Mouse (Mus musculus) limb, embryonic 10.5 days (tissue): ENCODE data around the gene Pde8b. TPM values are rescaled to one million over a fixed set of nuclear protein-coding genes. Genes with fewer than 3 reads are reported as not detected.
A peak's percentile ranks its signal among the peaks of the same experiment; 100 is the strongest.

Experiments used
- DNase-seq: peaks from one replicate; pipeline ENCODE4 v3.0.0-alpha.2; 2017; ENCODE audit warnings: low spot score
- H3K27ac ChIP-seq: fragments of 300-500 bp; sonication (generic); 2 replicates; pipeline ENCODE4 v1.5.1; 2016; ENCODE audit warnings: mild to moderate bottlenecking
- H3K27me3 ChIP-seq: fragments of 300-500 bp; sonication (generic); 2 replicates; pipeline ENCODE4 v1.6.1; 2016; ENCODE audit warnings: low read depth, mild to moderate bottlenecking; ENCODE audit not compliant: poor library complexity, severe bottlenecking
- H3K36me3 ChIP-seq: fragments of 300-500 bp; sonication (generic); 2 replicates; pipeline ENCODE4 v1.6.1; 2016; ENCODE audit warnings: mild to moderate bottlenecking, moderate library complexity
- H3K4me1 ChIP-seq: fragments of 300-500 bp; sonication (generic); 2 replicates; pipeline ENCODE4 v1.6.1; 2016
- H3K4me3 ChIP-seq: fragments of 300-500 bp; sonication (generic); 2 replicates; pipeline ENCODE4 v1.5.1; 2016; ENCODE audit warnings: mild to moderate bottlenecking, moderate library complexity
- H3K9me3 ChIP-seq: fragments of 300-500 bp; sonication (generic); replicated peaks from 2 replicates; pipeline ENCODE4 v1.6.1; 2016; ENCODE audit warnings: mild to moderate bottlenecking
- WGBS: fragments of 180-500 bp; shearing (Covaris S2); methylation state at CpG from one replicate; pipeline ENCODE4 v1.1.7; 2016; 5-methylcytosine and 5-hydroxymethylcytosine counted together
- polyA plus RNA-seq: library from polyadenylated mRNA; unstranded; fragments of >200 nt; fragmentation: Nextera tagmentation; extraction: Ambion mirVana; gene quantifications from 2 replicates; pipeline ENCODE4 v1.2.1, GENCODE M21; 2016

Pde8b gene
- polyA plus RNA-seq, 1 experiment from 2014 or later = 0.79 TPM

GRCm38 (mm10) chr13:95050398-95050797, 199.7 kb downstream of the Pde8b start:
- Histone ChIP-seq H3K4me3 (no peak overlapping the region), H3K27ac (no peak overlapping the region), H3K27me3 (no peaks in the 10 kb centered on the region), H3K4me1 (peaks cover 11% of the 10 kb centered on the region), H3K36me3 (no peaks in the 10 kb centered on the region), H3K9me3 (no peaks in the 10 kb centered on the region)
- no peak for DNase-seq
- 90% methylated on average over 4 of the region's 4 CpGs for WGBS

GRCm38 (mm10) chr13:95044108-95044507, 206.0 kb downstream of the Pde8b start:
- Histone ChIP-seq H3K4me3 (no peak overlapping the region), H3K4me1 (peaks cover 6% of the 10 kb centered on the region; the same call in 1 of the 2 replicates), H3K27me3 (no peaks in the 10 kb centered on the region), H3K27ac (no peak overlapping the region), H3K9me3 (no peaks in the 10 kb centered on the region), H3K36me3 (no peaks in the 10 kb centered on the region)
- DNase-seq = no peak
- 48% methylated on average over 1 of the region's 1 CpGs for WGBS

GRCm38 (mm10) chr13:95040140-95040738, 209.9 kb downstream of the Pde8b start:
- Histone ChIP-seq H3K36me3 (no peaks in the 10 kb centered on the region), H3K27ac (no peak overlapping the region), H3K9me3 (no peaks in the 10 kb centered on the region), H3K4me3 (no peak overlapping the region), H3K27me3 (no peaks in the 10 kb centered on the region), H3K4me1 (no peaks in the 10 kb centered on the region)
- no peak for DNase-seq
- 87% methylated on average over 9 of the region's 9 CpGs for WGBS

GRCm38 (mm10) chr13:95038200-95038599, 211.9 kb downstream of the Pde8b start:
- no peak for DNase-seq
- Histone ChIP-seq H3K27ac (no peak overlapping the region), H3K9me3 (no peaks in the 10 kb centered on the region), H3K4me1 (no peaks in the 10 kb centered on the region), H3K4me3 (no peak overlapping the region), H3K36me3 (no peaks in the 10 kb centered on the region), H3K27me3 (no peaks in the 10 kb centered on the region)
- WGBS = 86% methylated on average over 4 of the region's 4 CpGs

- H3K4me3 ChIP-seq = no peak overlapping the region
- H3K27me3 ChIP-seq = no peaks in the 10 kb centered on the region
- no peak overlapping the region for H3K27ac ChIP-seq
- no peaks in the 10 kb centered on the region for H3K36me3 ChIP-seq
- peaks cover 3% of the 10 kb centered on the region; the same call in 1 of the 2 replicates for H3K4me1 ChIP-seq
- WGBS = 90% methylated on average over 2 of the region's 2 CpGs
- no peak for DNase-seq
- no peaks in the 10 kb centered on the region for H3K9me3 ChIP-seq
These were observed 215.4 kb downstream of the Pde8b start for GRCm38 (mm10) chr13:95034715-95035114.

GRCm38 (mm10) chr13:95034094-95034493, 216.0 kb downstream of the Pde8b start:
- Histone ChIP-seq H3K27me3 (no peaks in the 10 kb centered on the region), H3K36me3 (no peaks in the 10 kb centered on the region), H3K27ac (no peak overlapping the region), H3K9me3 (no peaks in the 10 kb centered on the region), H3K4me1 (peaks cover 3% of the 10 kb centered on the region; the same call in 1 of the 2 replicates), H3K4me3 (no peak overlapping the region)
- WGBS = 81% methylated on average over 9 of the region's 9 CpGs
- DNase-seq = no peak

- 86% methylated on average over 6 of the region's 6 CpGs for WGBS
- no peaks in the 10 kb centered on the region for H3K9me3 ChIP-seq
These were observed 217.2 kb downstream of the Pde8b start for GRCm38 (mm10) chr13:95032973-95033372.

GRCm38 (mm10) chr13:95032127-95032831, 217.9 kb downstream of the Pde8b start:
- no peak for DNase-seq
- H3K27ac ChIP-seq = no peak overlapping the region
- no peaks in the 10 kb centered on the region for H3K27me3 ChIP-seq
- WGBS = 73% methylated on average over 17 of the region's 17 CpGs
- H3K4me1 ChIP-seq = peaks cover 3% of the 10 kb centered on the region; the same call in 1 of the 2 replicates
- H3K9me3 ChIP-seq = no peaks in the 10 kb centered on the region
- H3K36me3 ChIP-seq = peaks cover 4% of the 10 kb centered on the region; the same call in 1 of the 2 replicates
- no peak overlapping the region for H3K4me3 ChIP-seq

More at GRCm38 (mm10) chr13:95032973-95033372, 217.2 kb downstream of the Pde8b start:
- Histone ChIP-seq H3K36me3 (peaks cover 4% of the 10 kb centered on the region; the same call in 1 of the 2 replicates), H3K4me1 (peaks cover 3% of the 10 kb centered on the region; the same call in 1 of the 2 replicates), H3K4me3 (no peak overlapping the region), H3K27ac (no peak overlapping the region), H3K27me3 (no peaks in the 10 kb centered on the region)
- no peak for DNase-seq

- Histone ChIP-seq H3K9me3 (no peaks in the 10 kb centered on the region), H3K27ac (no peak overlapping the region), H3K4me1 (peaks cover 3% of the 10 kb centered on the region; the same call in 1 of the 2 replicates), H3K36me3 (peaks cover 4% of the 10 kb centered on the region; the same call in 1 of the 2 replicates), H3K27me3 (no peaks in the 10 kb centered on the region), H3K4me3 (no peak overlapping the region)
- no peak for DNase-seq
- WGBS = 91% methylated on average over 6 of the region's 6 CpGs
These were observed 219.3 kb downstream of the Pde8b start for GRCm38 (mm10) chr13:95030828-95031227.

- no peak for DNase-seq
- peaks cover 3% of the 10 kb centered on the region for H3K4me1 ChIP-seq
- no peaks in the 10 kb centered on the region for H3K9me3 ChIP-seq
- no peaks in the 10 kb centered on the region for H3K36me3 ChIP-seq
- 80% methylated on average over 6 of the region's 6 CpGs for WGBS
- H3K27ac ChIP-seq = no peak overlapping the region
- H3K4me3 ChIP-seq = no peak overlapping the region
- no peaks in the 10 kb centered on the region for H3K27me3 ChIP-seq
These were observed 229.9 kb downstream of the Pde8b start for GRCm38 (mm10) chr13:95020216-95020615.

GRCm38 (mm10) chr13:95019345-95019744, 230.8 kb downstream of the Pde8b start:
- 86% methylated on average over 6 of the region's 6 CpGs for WGBS
- DNase-seq = no peak
- no peak overlapping the region for H3K27ac ChIP-seq
- H3K4me3 ChIP-seq = no peak overlapping the region
- H3K4me1 ChIP-seq = peaks cover 3% of the 10 kb centered on the region
- H3K36me3 ChIP-seq = no peaks in the 10 kb centered on the region
- H3K27me3 ChIP-seq = no peaks in the 10 kb centered on the region
- H3K9me3 ChIP-seq = no peaks in the 10 kb centered on the region

GRCm38 (mm10) chr13:95017916-95018315, 232.2 kb downstream of the Pde8b start:
- no peaks in the 10 kb centered on the region for H3K9me3 ChIP-seq
- 11% methylated on average over 9 of the region's 9 CpGs for WGBS
- no peaks in the 10 kb centered on the region for H3K36me3 ChIP-seq
- H3K27me3 ChIP-seq = no peaks in the 10 kb centered on the region
- H3K27ac ChIP-seq = peak overlapping the region; percentile 62; the same call in 1 of the 2 replicates
- peaks cover 3% of the 10 kb centered on the region for H3K4me1 ChIP-seq
- DNase-seq = peak; percentile 82
- no peak overlapping the region for H3K4me3 ChIP-seq

GRCm38 (mm10) chr13:95017278-95017677, 232.9 kb downstream of the Pde8b start:
- H3K4me3 ChIP-seq = no peak overlapping the region
- H3K36me3 ChIP-seq = no peaks in the 10 kb centered on the region
- no peak overlapping the region for H3K27ac ChIP-seq
- H3K4me1 ChIP-seq = peaks cover 3% of the 10 kb centered on the region
- H3K9me3 ChIP-seq = no peaks in the 10 kb centered on the region
- no peak for DNase-seq
- no peaks in the 10 kb centered on the region for H3K27me3 ChIP-seq
- WGBS = 90% methylated on average over 6 of the region's 6 CpGs
